Mouse (Mus musculus): ENCODE results near the gene Sec1. TPM values are rescaled to one million over a fixed set of nuclear protein-coding genes. Genes with fewer than 3 reads are reported as not detected.

Sec1 gene
- polyA plus RNA-seq, 1 experiment = 0.18 TPM

GRCm38 (mm10) chr7:45644872-45645590 lies 49.2 kb downstream of the Sec1 start:
- TF ChIP-seq CEBPB (IDR thresholded peaks at IDR 0.05; ENCODE audit: low read depth) = no peak
- TF ChIP-seq MAX (IDR thresholded peaks at IDR 0.05) = no peak
- TF ChIP-seq MYOD1 (IDR thresholded peaks at IDR 0.05; ENCODE audit: control insufficient read depth, insufficient read length, low read depth) = no peak
- TF ChIP-seq FOSL1 (IDR thresholded peaks at IDR 0.05; ENCODE audit: insufficient read depth, low read length, poor library complexity, severe bottlenecking) = no peak
- TF ChIP-seq CTCF (IDR thresholded peaks at IDR 0.05; ENCODE audit: control insufficient read depth, insufficient read depth, insufficient read length) = no peak
- no peak for TF ChIP-seq MYOG (IDR thresholded peaks at IDR 0.05; ENCODE audit: control insufficient read depth, extremely low read depth, insufficient read length)
- TF ChIP-seq USF1 (IDR thresholded peaks at IDR 0.05; ENCODE audit: low read depth) = no peak
- Histone ChIP-seq H3K79me2 (ENCODE audit: control insufficient read depth, insufficient read depth) (no peaks in the 10 kb centered on the region), H3K36me3 (ENCODE audit: control insufficient read depth, insufficient read depth) (no peaks in the 10 kb centered on the region), H3K79me3 (ENCODE audit: low read depth) (no peaks in the 10 kb centered on the region), H3K27me3 (ENCODE audit: control insufficient read depth, insufficient read depth, insufficient read length) (no peaks in the 10 kb centered on the region), H3K4me3 (ENCODE audit: insufficient read depth, poor library complexity, severe bottlenecking) (no peak overlapping the region), H3ac (ENCODE audit: control insufficient read depth, insufficient read length, low read depth) (no peak overlapping the region)

- no peak for TF ChIP-seq CEBPB (IDR thresholded peaks at IDR 0.05; ENCODE audit: low read depth)
- no peaks in the 10 kb centered on the region for H3K36me3 ChIP-seq (ENCODE audit: control insufficient read depth, insufficient read depth)
- H3ac ChIP-seq (ENCODE audit: control insufficient read depth, insufficient read length, low read depth) = no peak overlapping the region
- H3K27me3 ChIP-seq (ENCODE audit: control insufficient read depth, insufficient read depth, insufficient read length) = no peaks in the 10 kb centered on the region
- H3K79me2 ChIP-seq (ENCODE audit: control insufficient read depth, insufficient read depth) = no peaks in the 10 kb centered on the region
- H3K79me3 ChIP-seq (ENCODE audit: low read depth) = no peaks in the 10 kb centered on the region
- no peak overlapping the region for H3K4me3 ChIP-seq (ENCODE audit: insufficient read depth, poor library complexity, severe bottlenecking)
Observed at GRCm38 (mm10) chr7:45644183-45644582, 50.0 kb downstream of the Sec1 start.

- TF ChIP-seq CTCF (IDR thresholded peaks at IDR 0.05; ENCODE audit: control insufficient read depth, insufficient read depth, insufficient read length) (no peak), MAX (IDR thresholded peaks at IDR 0.05) (no peak), MYOD1 (IDR thresholded peaks at IDR 0.05; ENCODE audit: control insufficient read depth, insufficient read length, low read depth) (no peak), CEBPB (IDR thresholded peaks at IDR 0.05; ENCODE audit: low read depth) (no peak), USF1 (IDR thresholded peaks at IDR 0.05; ENCODE audit: low read depth) (no peak), MYOG (IDR thresholded peaks at IDR 0.05; ENCODE audit: control insufficient read depth, extremely low read depth, insufficient read length) (no peak)
- H3K36me3 ChIP-seq (ENCODE audit: control insufficient read depth, insufficient read depth) = no peaks in the 10 kb centered on the region
Observed at GRCm38 (mm10) chr7:45643441-45644178, 50.6 kb downstream of the Sec1 start.

GRCm38 (mm10) chr7:45642503-45643255 lies 51.5 kb downstream of the Sec1 start:
- no peaks in the 10 kb centered on the region for H3K36me3 ChIP-seq (ENCODE audit: control insufficient read depth, insufficient read depth)
- no peak overlapping the region for H3ac ChIP-seq (ENCODE audit: control insufficient read depth, insufficient read length, low read depth)
- H3K79me2 ChIP-seq (ENCODE audit: control insufficient read depth, insufficient read depth) = no peaks in the 10 kb centered on the region
- TF ChIP-seq CEBPB (IDR thresholded peaks at IDR 0.05; ENCODE audit: low read depth) (no peak), MYOD1 (IDR thresholded peaks at IDR 0.05; ENCODE audit: control insufficient read depth, insufficient read length, low read depth) (peak; percentile 13)
- no peaks in the 10 kb centered on the region for H3K27me3 ChIP-seq (ENCODE audit: control insufficient read depth, insufficient read depth, insufficient read length)
- no peaks in the 10 kb centered on the region for H3K79me3 ChIP-seq (ENCODE audit: low read depth)
- H3K4me3 ChIP-seq (ENCODE audit: insufficient read depth, poor library complexity, severe bottlenecking) = no peak overlapping the region

More at GRCm38 (mm10) chr7:45643441-45644178, 50.6 kb downstream of the Sec1 start:
- H3K27me3 ChIP-seq (ENCODE audit: control insufficient read depth, insufficient read depth, insufficient read length) = no peaks in the 10 kb centered on the region
- H3K79me3 ChIP-seq (ENCODE audit: low read depth) = no peaks in the 10 kb centered on the region
- H3K79me2 ChIP-seq (ENCODE audit: control insufficient read depth, insufficient read depth) = no peaks in the 10 kb centered on the region
- no peak overlapping the region for H3K4me3 ChIP-seq (ENCODE audit: insufficient read depth, poor library complexity, severe bottlenecking)
- H3ac ChIP-seq (ENCODE audit: control insufficient read depth, insufficient read length, low read depth) = peak overlapping the region; percentile 41

- H3K79me3 ChIP-seq (ENCODE audit: low read depth) = no peaks in the 10 kb centered on the region
- H3K27me3 ChIP-seq (ENCODE audit: control insufficient read depth, insufficient read depth, insufficient read length) = no peaks in the 10 kb centered on the region
- no peaks in the 10 kb centered on the region for H3K79me2 ChIP-seq (ENCODE audit: control insufficient read depth, insufficient read depth)
- no peak overlapping the region for H3K4me3 ChIP-seq (ENCODE audit: insufficient read depth, poor library complexity, severe bottlenecking)
- H3K36me3 ChIP-seq (ENCODE audit: control insufficient read depth, insufficient read depth) = no peaks in the 10 kb centered on the region
- TF ChIP-seq MYOD1 (IDR thresholded peaks at IDR 0.05; ENCODE audit: control insufficient read depth, insufficient read length, low read depth) (no peak), CTCF (IDR thresholded peaks at IDR 0.05; ENCODE audit: control insufficient read depth, insufficient read depth, insufficient read length) (no peak), CEBPB (IDR thresholded peaks at IDR 0.05; ENCODE audit: low read depth) (no peak), FOSL1 (IDR thresholded peaks at IDR 0.05; ENCODE audit: insufficient read depth, low read length, poor library complexity, severe bottlenecking) (no peak), USF1 (IDR thresholded peaks at IDR 0.05; ENCODE audit: low read depth) (no peak)
- H3ac ChIP-seq (ENCODE audit: control insufficient read depth, insufficient read length, low read depth) = no peak overlapping the region
Observed at GRCm38 (mm10) chr7:45642083-45642482, 52.1 kb downstream of the Sec1 start.

Measured in C2C12 (cell line).